Mouse (Mus musculus): ENCODE data around the gene Rgs9.

GRCm38 (mm10) chr11:109343558-109343957, 45.6 kb upstream of the Rgs9 start:
- TF ChIP-seq POLR2A (IDR thresholded peaks at IDR 0.05; ENCODE audit: borderline replicate concordance, extremely low read depth, insufficient read depth, insufficient read length, poor library complexity, severe bottlenecking) (no peak), CTCF (IDR thresholded peaks at IDR 0.05; ENCODE audit: borderline replicate concordance, extremely low read depth, insufficient read depth, insufficient read length) (no peak)

All from brain, embryonic 14.5 days (tissue).